Mouse (Mus musculus): Measurements from ENCODE around the gene Nup107.
"Not testable (repeated sequence)": the region's sequence is repeated elsewhere in the genome, so short reads cannot be mapped to it uniquely, and the experiment has no call there.

DNA sequence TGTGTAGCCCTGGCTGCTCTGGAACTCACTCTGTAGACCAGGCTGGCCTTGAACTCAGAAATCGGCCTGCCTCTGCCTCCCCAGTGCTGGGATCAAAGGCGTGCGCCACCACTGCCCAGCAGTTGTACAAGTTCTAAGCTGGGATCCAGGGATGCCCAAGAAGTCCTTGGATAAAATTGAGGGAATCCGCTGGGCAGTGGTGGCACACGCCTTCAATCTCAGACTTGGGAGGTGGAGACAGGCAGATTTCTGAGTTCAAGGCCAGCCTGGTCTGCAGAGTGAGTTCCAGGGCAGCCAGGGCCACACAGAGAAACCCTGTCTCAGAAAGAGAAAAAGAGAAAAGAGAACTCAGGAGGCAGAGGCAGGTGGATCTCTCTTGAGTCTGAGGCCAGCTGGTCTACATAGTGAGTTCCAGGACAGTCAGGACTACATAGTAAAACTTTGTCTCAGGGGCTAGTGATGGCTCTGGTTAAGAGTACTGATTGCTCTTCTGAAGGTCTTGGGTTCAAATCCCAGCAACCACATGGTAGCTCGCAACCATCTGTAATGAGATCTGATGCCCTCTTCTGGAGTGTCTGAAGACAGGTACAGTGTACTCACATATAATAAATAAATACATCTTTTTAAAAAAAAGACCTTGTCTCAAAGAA is 88.1 kb downstream of the Nup107 start:
- TF ChIP-seq POLR2A (IDR thresholded peaks at IDR 0.05; ENCODE audit: borderline replicate concordance, extremely low read depth, low read depth, low read length); CTCF (IDR thresholded peaks at IDR 0.05; ENCODE audit: insufficient read depth, low read length): not testable (repeated sequence)

All from lung, adult 2 months (tissue).